Mouse (Mus musculus): ENCODE data around the gene Ifrd1. TPM values are rescaled to one million over a fixed set of nuclear protein-coding genes. Genes with fewer than 3 reads are reported as not detected.

Ifrd1 gene
- polyA plus RNA-seq, 1 experiment from 2014 or later = 118 TPM

GRCm38 (mm10) chr12:40243241-40243640 lies 5.1 kb downstream of the Ifrd1 start:
- H3K36me3 ChIP-seq = no peaks in the 10 kb centered on the region

GRCm38 (mm10) chr12:40239161-40239560 lies 9.1 kb downstream of the Ifrd1 start:
- no peak for ATAC-seq (ENCODE audit: insufficient number of reproducible peaks, low FRiP score)
- no peak overlapping the region for H3K4me3 ChIP-seq
- no peaks in the 10 kb centered on the region for H3K9me3 ChIP-seq (replicated peaks)
- peaks cover 11% of the 10 kb centered on the region for H3K4me1 ChIP-seq (replicated peaks)
- H3K36me3 ChIP-seq = no peaks in the 10 kb centered on the region
- H3K27ac ChIP-seq (ENCODE audit: poor library complexity, severe bottlenecking) = no peak overlapping the region
- no peaks in the 10 kb centered on the region for H3K27me3 ChIP-seq (replicated peaks)
- H3K9ac ChIP-seq = no peak overlapping the region
- no peak overlapping the region for H3K4me2 ChIP-seq
- 91% methylated on average over 7 of the region's 7 CpGs for WGBS

More at GRCm38 (mm10) chr12:40243241-40243640, 5.1 kb downstream of the Ifrd1 start:
- no peak for ATAC-seq (ENCODE audit: insufficient number of reproducible peaks, low FRiP score)
- H3K9me3 ChIP-seq (replicated peaks) = no peaks in the 10 kb centered on the region
- peaks cover 23% of the 10 kb centered on the region for H3K4me1 ChIP-seq (replicated peaks)
- no peak overlapping the region for H3K4me2 ChIP-seq
- no peak overlapping the region for H3K27ac ChIP-seq (ENCODE audit: poor library complexity, severe bottlenecking)
- H3K4me3 ChIP-seq = no peak overlapping the region
- WGBS = 59% methylated on average over 4 of the region's 4 CpGs
- no peak overlapping the region for H3K9ac ChIP-seq
- no peaks in the 10 kb centered on the region for H3K27me3 ChIP-seq (replicated peaks)

- 77% methylated on average over 1 of the region's 1 CpGs for WGBS
- no peak overlapping the region for H3K4me3 ChIP-seq
Observed at GRCm38 (mm10) chr12:40232231-40232630, 16.1 kb downstream of the Ifrd1 start.

GRCm38 (mm10) chr12:40231632-40232031 lies 16.7 kb downstream of the Ifrd1 start:
- H3K4me1 ChIP-seq (replicated peaks) = no peaks in the 10 kb centered on the region
- no peaks in the 10 kb centered on the region for H3K9me3 ChIP-seq (replicated peaks)
- no peak overlapping the region for H3K4me3 ChIP-seq
- no peaks in the 10 kb centered on the region for H3K36me3 ChIP-seq
- H3K4me2 ChIP-seq = no peak overlapping the region
- 90% methylated on average over 2 of the region's 2 CpGs for WGBS
- ATAC-seq (ENCODE audit: insufficient number of reproducible peaks, low FRiP score) = no peak
- H3K27me3 ChIP-seq (replicated peaks) = no peaks in the 10 kb centered on the region
- H3K27ac ChIP-seq (ENCODE audit: poor library complexity, severe bottlenecking) = no peak overlapping the region
- H3K9ac ChIP-seq = no peak overlapping the region

More at GRCm38 (mm10) chr12:40232231-40232630, 16.1 kb downstream of the Ifrd1 start:
- Histone ChIP-seq H3K9ac (no peak overlapping the region), H3K36me3 (no peaks in the 10 kb centered on the region), H3K27me3 (replicated peaks) (no peaks in the 10 kb centered on the region), H3K27ac (ENCODE audit: poor library complexity, severe bottlenecking) (no peak overlapping the region), H3K4me2 (no peak overlapping the region), H3K9me3 (replicated peaks) (no peaks in the 10 kb centered on the region), H3K4me1 (replicated peaks) (no peaks in the 10 kb centered on the region)
- no peak for ATAC-seq (ENCODE audit: insufficient number of reproducible peaks, low FRiP score)

GRCm38 (mm10) chr12:40224171-40224880 lies 24.0 kb downstream of the Ifrd1 start:
- Histone ChIP-seq H3K36me3 (no peaks in the 10 kb centered on the region), H3K4me2 (no peak overlapping the region), H3K27me3 (replicated peaks) (no peaks in the 10 kb centered on the region), H3K4me1 (replicated peaks) (peaks cover 9% of the 10 kb centered on the region), H3K27ac (ENCODE audit: poor library complexity, severe bottlenecking) (no peak overlapping the region), H3K4me3 (no peak overlapping the region), H3K9ac (no peak overlapping the region), H3K9me3 (replicated peaks) (no peaks in the 10 kb centered on the region)
- no peak for ATAC-seq (ENCODE audit: insufficient number of reproducible peaks, low FRiP score)
- 93% methylated on average over 9 of the region's 9 CpGs for WGBS

- Histone ChIP-seq H3K4me3 (peak overlapping the region; percentile 96), H3K4me2 (peak overlapping the region; percentile 70), H3K9me3 (replicated peaks) (no peaks in the 10 kb centered on the region), H3K4me1 (replicated peaks) (peaks cover 9% of the 10 kb centered on the region), H3K27ac (ENCODE audit: poor library complexity, severe bottlenecking) (peak overlapping the region; percentile 81), H3K27me3 (replicated peaks) (no peaks in the 10 kb centered on the region), H3K36me3 (no peaks in the 10 kb centered on the region), H3K9ac (peak overlapping the region; percentile 47)
- 50% methylated on average over 10 of the region's 10 CpGs for WGBS
- ATAC-seq (ENCODE audit: insufficient number of reproducible peaks, low FRiP score) = no peak
Observed at GRCm38 (mm10) chr12:40223676-40224075, 24.6 kb downstream of the Ifrd1 start.

GRCm38 (mm10) chr12:40223082-40223619 lies 25.2 kb downstream of the Ifrd1 start:
- Histone ChIP-seq H3K27me3 (replicated peaks) (no peaks in the 10 kb centered on the region), H3K4me1 (replicated peaks) (peaks cover 9% of the 10 kb centered on the region), H3K27ac (ENCODE audit: poor library complexity, severe bottlenecking) (peak overlapping the region; percentile 99), H3K4me2 (peak overlapping the region; percentile 70), H3K9ac (peak overlapping the region; percentile 98), H3K36me3 (no peaks in the 10 kb centered on the region), H3K9me3 (replicated peaks) (no peaks in the 10 kb centered on the region), H3K4me3 (peak overlapping the region; percentile 96)
- ATAC-seq (ENCODE audit: insufficient number of reproducible peaks, low FRiP score) = peak; percentile 97
- under 1% methylated on average over 47 of the region's 47 CpGs for WGBS

GRCm38 (mm10) chr12:40222251-40223081 lies 25.8 kb downstream of the Ifrd1 start:
- peak overlapping the region; percentile 99 for H3K27ac ChIP-seq (ENCODE audit: poor library complexity, severe bottlenecking)
- WGBS = under 1% methylated on average over 79 of the region's 81 CpGs

GRCm38 (mm10) chr12:40221611-40222010 lies 26.7 kb downstream of the Ifrd1 start:
- Histone ChIP-seq H3K4me3 (peak overlapping the region; percentile 96), H3K4me2 (peak overlapping the region; percentile 70), H3K36me3 (peaks cover 8% of the 10 kb centered on the region; the same call in 1 of the 2 replicates), H3K4me1 (replicated peaks) (peaks cover 9% of the 10 kb centered on the region), H3K27ac (ENCODE audit: poor library complexity, severe bottlenecking) (no peak overlapping the region), H3K9me3 (replicated peaks) (no peaks in the 10 kb centered on the region), H3K9ac (peak overlapping the region; percentile 98), H3K27me3 (replicated peaks) (no peaks in the 10 kb centered on the region)
- no peak for ATAC-seq (ENCODE audit: insufficient number of reproducible peaks, low FRiP score)
- WGBS = 10% methylated on average over 5 of the region's 5 CpGs

More at GRCm38 (mm10) chr12:40222251-40223081, 25.8 kb downstream of the Ifrd1 start:
- H3K4me1 ChIP-seq (replicated peaks) = peaks cover 9% of the 10 kb centered on the region
- no peaks in the 10 kb centered on the region for H3K27me3 ChIP-seq (replicated peaks)
- H3K9me3 ChIP-seq (replicated peaks) = no peaks in the 10 kb centered on the region
- H3K9ac ChIP-seq = peak overlapping the region; percentile 98
- ATAC-seq (ENCODE audit: insufficient number of reproducible peaks, low FRiP score) = peak; percentile 93
- H3K4me3 ChIP-seq = peak overlapping the region; percentile 96
- H3K36me3 ChIP-seq = peaks cover 3% of the 10 kb centered on the region; the same call in 1 of the 2 replicates
- peak overlapping the region; percentile 70 for H3K4me2 ChIP-seq

- H3K4me2 ChIP-seq = peak overlapping the region; percentile 70
- ATAC-seq (ENCODE audit: insufficient number of reproducible peaks, low FRiP score) = no peak
- H3K4me1 ChIP-seq (replicated peaks) = peaks cover 9% of the 10 kb centered on the region
- peaks cover 13% of the 10 kb centered on the region for H3K36me3 ChIP-seq
- H3K4me3 ChIP-seq = peak overlapping the region; percentile 96
- WGBS = 35% methylated on average over 3 of the region's 3 CpGs
- H3K9me3 ChIP-seq (replicated peaks) = no peaks in the 10 kb centered on the region
- H3K27me3 ChIP-seq (replicated peaks) = no peaks in the 10 kb centered on the region
- H3K27ac ChIP-seq (ENCODE audit: poor library complexity, severe bottlenecking) = no peak overlapping the region
- no peak overlapping the region for H3K9ac ChIP-seq
Observed at GRCm38 (mm10) chr12:40220896-40221295, 27.4 kb downstream of the Ifrd1 start.

All from heart, embryonic 12.5 days (tissue).